Mouse (Mus musculus) hindbrain, embryonic 13.5 days (tissue): ENCODE data around the gene Gm17535. TPM values are rescaled to one million over a fixed set of nuclear protein-coding genes. Genes with fewer than 3 reads are reported as not detected.
A peak's percentile ranks its signal among the peaks of the same experiment; 100 is the strongest.
"Not testable (repeated sequence)": the region's sequence is repeated elsewhere in the genome, so short reads cannot be mapped to it uniquely, and the experiment has no call there.

Experiments used
- ATAC-seq: fragments of 200-750 bp; cut with Nextera tagmentation; 2 replicates; pipeline ENCODE4 v1.8.0; 2017; ENCODE audit warnings: moderate TSS enrichment; ENCODE audit not compliant: low FRiP score
- H3K27ac ChIP-seq: fragments of 300-500 bp; sonication (generic); 2 replicates; pipeline ENCODE4 v1.5.1; 2015; ENCODE audit warnings: inconsistent platforms, mild to moderate bottlenecking, moderate library complexity
- H3K27me3 ChIP-seq: fragments of 300-500 bp; sonication (generic); 2 replicates; pipeline ENCODE4 v1.6.1; 2015; ENCODE audit warnings: mild to moderate bottlenecking, inconsistent platforms
- H3K36me3 ChIP-seq: fragments of 300-500 bp; sonication (generic); 2 replicates; pipeline ENCODE4 v1.6.1; 2015; ENCODE audit warnings: mild to moderate bottlenecking, inconsistent platforms
- H3K4me1 ChIP-seq: fragments of 300-500 bp; sonication (generic); replicated peaks from 2 replicates; pipeline ENCODE4 v1.6.1; 2015; ENCODE audit warnings: inconsistent platforms
- H3K4me2 ChIP-seq: fragments of 300-500 bp; sonication (generic); 2 replicates; pipeline ENCODE4 v1.6.1; 2015; ENCODE audit warnings: inconsistent platforms, mild to moderate bottlenecking, moderate library complexity
- H3K4me3 ChIP-seq: fragments of 300-500 bp; sonication (generic); 2 replicates; pipeline ENCODE4 v1.5.1; 2015; ENCODE audit warnings: mild to moderate bottlenecking, inconsistent platforms
- H3K9ac ChIP-seq: fragments of 300-500 bp; sonication (generic); 2 replicates; pipeline ENCODE4 v1.6.1; 2015; ENCODE audit warnings: mild to moderate bottlenecking, inconsistent platforms
- H3K9me3 ChIP-seq: fragments of 300-500 bp; sonication (generic); 2 replicates; pipeline ENCODE4 v1.6.1; 2016; ENCODE audit warnings: inconsistent platforms
- WGBS: fragments of 180-500 bp; shearing (Covaris S2); methylation state at CpG from one replicate; pipeline ENCODE4 v1.1.7; 2015; 5-methylcytosine and 5-hydroxymethylcytosine counted together
- polyA plus RNA-seq: library from polyadenylated mRNA; unstranded; fragments of >200 nt; fragmentation: Nextera tagmentation; extraction: Ambion mirVana; gene quantifications from 2 replicates; pipeline ENCODE4 v1.2.1, GENCODE M21; 2015

The Gm17535 gene
- polyA plus RNA-seq = not detected in 2 replicates

GRCm38 (mm10) chr9:3034299-3034698 lies at the start of gene Gm17535:
TSS of gene Gm17535 (plus strand) at chr9:3034599.
- not testable (repeated sequence) for H3K27me3 ChIP-seq, H3K4me1 ChIP-seq, H3K36me3 ChIP-seq, H3K9me3 ChIP-seq, H3K4me3 ChIP-seq, ATAC-seq, H3K27ac ChIP-seq, H3K4me2 ChIP-seq, H3K9ac ChIP-seq
- 75% methylated on average over 1 of the region's 8 CpGs for WGBS

- H3K27ac ChIP-seq, H3K9me3 ChIP-seq, H3K4me2 ChIP-seq, H3K9ac ChIP-seq, H3K27me3 ChIP-seq, H3K4me1 ChIP-seq, H3K4me3 ChIP-seq, ATAC-seq, H3K36me3 ChIP-seq: not testable (repeated sequence)
- 72% methylated on average over 12 of the region's 12 CpGs for WGBS
Measured at GRCm38 (mm10) chr9:3000445-3000972, 33.9 kb upstream of the Gm17535 start, which contains the start of gene Gm10722. TSS of gene Gm10722 (plus strand) at chr9:3000922.

- H3K4me3 ChIP-seq, H3K4me2 ChIP-seq, H3K36me3 ChIP-seq, H3K4me1 ChIP-seq, ATAC-seq, H3K27ac ChIP-seq, H3K9ac ChIP-seq, H3K9me3 ChIP-seq, H3K27me3 ChIP-seq: not testable (repeated sequence)
- 66% methylated on average over 8 of the region's 8 CpGs for WGBS
Measured at GRCm38 (mm10) chr9:3001006-3001405, 33.4 kb upstream of the Gm17535 start.

GRCm38 (mm10) chr9:3001948-3002659 lies 32.3 kb upstream of the Gm17535 start:
- H3K4me1 ChIP-seq, H3K9ac ChIP-seq, H3K4me3 ChIP-seq, H3K9me3 ChIP-seq, H3K36me3 ChIP-seq, H3K4me2 ChIP-seq, H3K27me3 ChIP-seq, H3K27ac ChIP-seq: not testable (repeated sequence)
- 71% methylated on average over 9 of the region's 11 CpGs for WGBS
- peak; percentile 85 for ATAC-seq

GRCm38 (mm10) chr9:3002794-3003396 lies 31.5 kb upstream of the Gm17535 start, which contains the start of gene Gm11168:
TSS of gene Gm11168 (plus strand) at chr9:3003346.
- not testable (repeated sequence) for H3K4me3 ChIP-seq, H3K9ac ChIP-seq, ATAC-seq, H3K27me3 ChIP-seq, H3K36me3 ChIP-seq, H3K4me2 ChIP-seq, H3K4me1 ChIP-seq, H3K27ac ChIP-seq
- H3K9me3 ChIP-seq = peaks cover 12% of the 10 kb centered on the region
- WGBS = 75% methylated on average over 6 of the region's 14 CpGs

GRCm38 (mm10) chr9:3006179-3006578 lies 28.2 kb upstream of the Gm17535 start:
- peaks cover 12% of the 10 kb centered on the region for H3K9me3 ChIP-seq
- ATAC-seq, H3K27ac ChIP-seq, H3K4me1 ChIP-seq, H3K4me3 ChIP-seq, H3K27me3 ChIP-seq, H3K36me3 ChIP-seq, H3K9ac ChIP-seq, H3K4me2 ChIP-seq: not testable (repeated sequence)
- WGBS = 82% methylated on average over 1 of the region's 5 CpGs

- 74% methylated on average over 8 of the region's 8 CpGs for WGBS
- peak; percentile 81 for ATAC-seq
- not testable (repeated sequence) for H3K27ac ChIP-seq, H3K4me2 ChIP-seq, H3K36me3 ChIP-seq, H3K4me3 ChIP-seq, H3K27me3 ChIP-seq, H3K4me1 ChIP-seq, H3K9ac ChIP-seq
- peaks cover 12% of the 10 kb centered on the region for H3K9me3 ChIP-seq
Measured at GRCm38 (mm10) chr9:3006636-3007035, 27.8 kb upstream of the Gm17535 start.

- H3K9ac ChIP-seq, H3K27ac ChIP-seq, H3K27me3 ChIP-seq, H3K9me3 ChIP-seq, H3K4me2 ChIP-seq, H3K4me1 ChIP-seq, H3K4me3 ChIP-seq, H3K36me3 ChIP-seq: not testable (repeated sequence)
- peak; percentile 19; the same call in 1 of the 2 replicates for ATAC-seq
- 78% methylated on average over 8 of the region's 9 CpGs for WGBS
Measured at GRCm38 (mm10) chr9:3007272-3007671, 27.1 kb upstream of the Gm17535 start.

GRCm38 (mm10) chr9:3009331-3009730 lies 25.1 kb upstream of the Gm17535 start:
- not testable (repeated sequence) for H3K4me3 ChIP-seq, H3K4me2 ChIP-seq, H3K36me3 ChIP-seq, H3K9ac ChIP-seq, H3K27me3 ChIP-seq, H3K27ac ChIP-seq, H3K4me1 ChIP-seq, H3K9me3 ChIP-seq
- peak; percentile 62; the same call in 1 of the 2 replicates for ATAC-seq
- WGBS = no CpG with 5 or more reads among the region's 5 CpGs

- H3K4me2 ChIP-seq = not testable (repeated sequence)
- 88% methylated on average over 3 of the region's 7 CpGs for WGBS
Measured at GRCm38 (mm10) chr9:3012054-3012621, 22.3 kb upstream of the Gm17535 start.

GRCm38 (mm10) chr9:3012733-3013279 lies 21.6 kb upstream of the Gm17535 start, which contains the start of gene Gm10721:
TSS of gene Gm10721 (plus strand) at chr9:3013140.
- H3K27ac ChIP-seq, H3K4me3 ChIP-seq, H3K4me1 ChIP-seq, H3K9me3 ChIP-seq, H3K9ac ChIP-seq, H3K36me3 ChIP-seq, H3K4me2 ChIP-seq, H3K27me3 ChIP-seq: not testable (repeated sequence)
- whole genome bisulfite sequencing = no CpG with 5 or more reads among the region's 11 CpGs
- peak; percentile 71 for ATAC-seq

More at GRCm38 (mm10) chr9:3012054-3012621, 22.3 kb upstream of the Gm17535 start:
- not testable (repeated sequence) for H3K27me3 ChIP-seq, H3K9me3 ChIP-seq, H3K4me1 ChIP-seq, ATAC-seq, H3K36me3 ChIP-seq, H3K9ac ChIP-seq, H3K27ac ChIP-seq, H3K4me3 ChIP-seq

GRCm38 (mm10) chr9:3015354-3015753 lies 19.0 kb upstream of the Gm17535 start, which contains the start of gene Gm10720:
TSS of gene Gm10720 (plus strand) at chr9:3015654.
- not testable (repeated sequence) for H3K36me3 ChIP-seq, ATAC-seq
- WGBS = 64% methylated on average over 5 of the region's 9 CpGs

More at GRCm38 (mm10) chr9:3015354-3015753, 19.0 kb upstream of the Gm17535 start, which contains the start of gene Gm10720:
- not testable (repeated sequence) for H3K9ac ChIP-seq, H3K27ac ChIP-seq, H3K9me3 ChIP-seq, H3K4me3 ChIP-seq, H3K4me2 ChIP-seq, H3K4me1 ChIP-seq, H3K27me3 ChIP-seq
